Mouse (Mus musculus): ENCODE data around the gene Map2k2. TPM values are rescaled to one million over a fixed set of nuclear protein-coding genes. Genes with fewer than 3 reads are reported as not detected.

The Map2k2 gene
- total RNA-seq, 2 experiments from 2014 or later: 127 to 130 TPM

Small RNA genes lying within 50 kb of the gene (microRNA-seq; reads per million reads assigned to microRNA genes)
- gene Mir5615-1 (not detected), gene Mir5615-2 (not detected)

Other genes starting within 250 kb of the Map2k2 start
- under 1 TPM in 1 of 2 experiments, not detected in 1; 0.13 TPM for gene Tmprss9, start 234.1 kb upstream of the Map2k2 start, total RNA-seq (2021)
- gene Timm13, start 204.9 kb upstream of the Map2k2 start, total RNA-seq (2021): 100 to 1,000 TPM; 158 to 161 TPM
- gene Lmnb2, start 187.7 kb upstream of the Map2k2 start, total RNA-seq (2021): 10 to 100 TPM; 20.4 to 21.3 TPM
- gene Gadd45b, start 175.8 kb upstream of the Map2k2 start, total RNA-seq (2021): 10 to 100 TPM in 1 of 2 experiments, 1 to 10 TPM in 1; 8.2 to 10.4 TPM
- gene Gng7, start 91.0 kb upstream of the Map2k2 start, total RNA-seq (2021): 100 to 1,000 TPM; 127 to 166 TPM
- 100 to 1,000 TPM; 105 to 120 TPM for gene Diras1, start 80.3 kb upstream of the Map2k2 start, total RNA-seq (2021)
- 10 to 100 TPM; 65.2 to 67.8 TPM for gene Slc39a3, start 68.5 kb upstream of the Map2k2 start, total RNA-seq (2021)
- 100 to 1,000 TPM; 187 to 196 TPM for gene Sgta, start 45.7 kb upstream of the Map2k2 start, total RNA-seq (2021)
- gene Thop1, start 35.9 kb upstream of the Map2k2 start, total RNA-seq (2021): 10 to 100 TPM; 53.8 to 54.9 TPM
- under 1 TPM; 0.28 to 0.30 TPM for gene Creb3l3, start 7.0 kb upstream of the Map2k2 start, total RNA-seq (2021)
- 10 to 100 TPM; 38.7 to 42.6 TPM for gene Zbtb7a, start 29.3 kb downstream of the Map2k2 start, total RNA-seq (2021)
- 10 to 100 TPM; 24.3 to 25.8 TPM for gene Pias4, start 62.0 kb downstream of the Map2k2 start, total RNA-seq (2021)
- gene Eef2, start 70.7 kb downstream of the Map2k2 start, total RNA-seq (2021): 1,000 to 10,000 TPM; 1,077 to 1,083 TPM
- 10 to 100 TPM; 64.1 to 72.7 TPM for gene Dapk3, start 77.1 kb downstream of the Map2k2 start, total RNA-seq (2021)
- not detected for gene 4930442H23Rik, start 77.9 kb downstream of the Map2k2 start, total RNA-seq (2021)
- not detected for gene Nmrk2, start 96.1 kb downstream of the Map2k2 start, total RNA-seq (2021)
- gene Atcay, start 124.9 kb downstream of the Map2k2 start, total RNA-seq (2021): 100 to 1,000 TPM; 209 to 222 TPM
- gene Zfr2, start 127.2 kb downstream of the Map2k2 start, total RNA-seq (2021): 10 to 100 TPM; 62.2 to 63.5 TPM
- gene Matk, start 147.0 kb downstream of the Map2k2 start, total RNA-seq (2021): 100 to 1,000 TPM; 223 to 225 TPM
- 10 to 100 TPM; 47.8 to 52.7 TPM for gene Mrpl54, start 161.0 kb downstream of the Map2k2 start, total RNA-seq (2021)
- gene Apba3, start 161.0 kb downstream of the Map2k2 start, total RNA-seq (2021): 10 to 100 TPM; 23.7 to 32.6 TPM
- under 1 TPM; 0.39 to 0.49 TPM for gene Tjp3, start 185.7 kb downstream of the Map2k2 start, total RNA-seq (2021)
- 100 to 1,000 TPM; 336 to 340 TPM for gene Pip5k1c, start 187.0 kb downstream of the Map2k2 start, total RNA-seq (2021)
- 10 to 100 TPM; 26.4 to 26.7 TPM for gene Cactin, start 215.2 kb downstream of the Map2k2 start, total RNA-seq (2021)
- 1 to 10 TPM; 1.1 to 2.1 TPM for gene Tbxa2r, start 222.8 kb downstream of the Map2k2 start, total RNA-seq (2021)
- under 1 TPM; 0.39 to 0.49 TPM for gene Gipc3, start 237.4 kb downstream of the Map2k2 start, total RNA-seq (2021)
- gene Hmg20b, start 244.6 kb downstream of the Map2k2 start, total RNA-seq (2021): 10 to 100 TPM; 18.3 to 20.3 TPM

All from left cerebral cortex, postnatal 10 days (tissue).